Mouse (Mus musculus) hindbrain, embryonic 13.5 days (tissue): ENCODE results near the gene Basp1. TPM values are rescaled to one million over a fixed set of nuclear protein-coding genes. Genes with fewer than 3 reads are reported as not detected.

Experiments used
- ATAC-seq: fragments of 200-750 bp; cut with Nextera tagmentation; 2 replicates; pipeline ENCODE4 v1.8.0; 2017; ENCODE audit warnings: moderate TSS enrichment; ENCODE audit not compliant: low FRiP score
- H3K27ac ChIP-seq: fragments of 300-500 bp; sonication (generic); 2 replicates; pipeline ENCODE4 v1.5.1; 2015; ENCODE audit warnings: inconsistent platforms, mild to moderate bottlenecking, moderate library complexity
- H3K27me3 ChIP-seq: fragments of 300-500 bp; sonication (generic); 2 replicates; pipeline ENCODE4 v1.6.1; 2015; ENCODE audit warnings: mild to moderate bottlenecking, inconsistent platforms
- H3K36me3 ChIP-seq: fragments of 300-500 bp; sonication (generic); 2 replicates; pipeline ENCODE4 v1.6.1; 2015; ENCODE audit warnings: mild to moderate bottlenecking, inconsistent platforms
- H3K4me1 ChIP-seq: fragments of 300-500 bp; sonication (generic); replicated peaks from 2 replicates; pipeline ENCODE4 v1.6.1; 2015; ENCODE audit warnings: inconsistent platforms
- H3K4me2 ChIP-seq: fragments of 300-500 bp; sonication (generic); 2 replicates; pipeline ENCODE4 v1.6.1; 2015; ENCODE audit warnings: inconsistent platforms, mild to moderate bottlenecking, moderate library complexity
- H3K4me3 ChIP-seq: fragments of 300-500 bp; sonication (generic); 2 replicates; pipeline ENCODE4 v1.5.1; 2015; ENCODE audit warnings: mild to moderate bottlenecking, inconsistent platforms
- H3K9ac ChIP-seq: fragments of 300-500 bp; sonication (generic); 2 replicates; pipeline ENCODE4 v1.6.1; 2015; ENCODE audit warnings: mild to moderate bottlenecking, inconsistent platforms
- H3K9me3 ChIP-seq: fragments of 300-500 bp; sonication (generic); 2 replicates; pipeline ENCODE4 v1.6.1; 2016; ENCODE audit warnings: inconsistent platforms
- WGBS: fragments of 180-500 bp; shearing (Covaris S2); methylation state at CpG from one replicate; pipeline ENCODE4 v1.1.7; 2015; 5-methylcytosine and 5-hydroxymethylcytosine counted together
- polyA plus RNA-seq: library from polyadenylated mRNA; unstranded; fragments of >200 nt; fragmentation: Nextera tagmentation; extraction: Ambion mirVana; gene quantifications from 2 replicates; pipeline ENCODE4 v1.2.1, GENCODE M21; 2015

Basp1 gene
- polyA plus RNA-seq, 1 experiment from 2014 or later = 215 TPM

- peak overlapping the region; percentile 100 for H3K27ac ChIP-seq
These were observed 615 bp upstream of the Basp1 start for GRCm38 (mm10) chr15:25414011-25414746.

GRCm38 (mm10) chr15:25412761-25413261, 753 bp downstream of the Basp1 start:
- H3K27ac ChIP-seq = peak overlapping the region; percentile 100
- WGBS = under 1% methylated on average over 35 of the region's 35 CpGs
- H3K9ac ChIP-seq = peak overlapping the region; percentile 100
- H3K27me3 ChIP-seq = no peaks in the 10 kb centered on the region
- peak overlapping the region; percentile 76 for H3K4me2 ChIP-seq
- H3K4me1 ChIP-seq = peaks cover 42% of the 10 kb centered on the region
- peak overlapping the region; percentile 99 for H3K4me3 ChIP-seq
- H3K9me3 ChIP-seq = no peaks in the 10 kb centered on the region
- no peaks in the 10 kb centered on the region for H3K36me3 ChIP-seq
- ATAC-seq = peak; percentile 44

More at GRCm38 (mm10) chr15:25414011-25414746, 615 bp upstream of the Basp1 start:
- Histone ChIP-seq H3K4me2 (peak overlapping the region; percentile 76), H3K9me3 (no peaks in the 10 kb centered on the region), H3K27me3 (no peaks in the 10 kb centered on the region), H3K9ac (peak overlapping the region; percentile 100), H3K4me3 (peak overlapping the region; percentile 99), H3K4me1 (peaks cover 38% of the 10 kb centered on the region), H3K36me3 (no peaks in the 10 kb centered on the region)
- ATAC-seq = peak; percentile 44
- under 1% methylated on average over 35 of the region's 36 CpGs for WGBS

- ATAC-seq = peak; percentile 63
- Histone ChIP-seq H3K4me3 (peak overlapping the region; percentile 99), H3K36me3 (no peaks in the 10 kb centered on the region), H3K27ac (peak overlapping the region; percentile 100), H3K9me3 (no peaks in the 10 kb centered on the region), H3K4me1 (peaks cover 42% of the 10 kb centered on the region), H3K9ac (peak overlapping the region; percentile 100), H3K27me3 (no peaks in the 10 kb centered on the region), H3K4me2 (peak overlapping the region; percentile 76)
- WGBS = under 1% methylated on average over 25 of the region's 25 CpGs
These were observed 1.4 kb downstream of the Basp1 start for GRCm38 (mm10) chr15:25412171-25412641.

- Histone ChIP-seq H3K4me2 (peak overlapping the region; percentile 76), H3K4me3 (peak overlapping the region; percentile 99), H3K4me1 (peaks cover 43% of the 10 kb centered on the region), H3K27me3 (no peaks in the 10 kb centered on the region), H3K9me3 (no peaks in the 10 kb centered on the region), H3K9ac (peak overlapping the region; percentile 100), H3K27ac (peak overlapping the region; percentile 100), H3K36me3 (no peaks in the 10 kb centered on the region)
- ATAC-seq = no peak
- 7% methylated on average over 7 of the region's 7 CpGs for WGBS
These were observed 2.1 kb downstream of the Basp1 start for GRCm38 (mm10) chr15:25411461-25411860.

GRCm38 (mm10) chr15:25405926-25406325, 7.6 kb downstream of the Basp1 start:
- H3K27me3 ChIP-seq = no peaks in the 10 kb centered on the region
- H3K36me3 ChIP-seq = peaks cover 30% of the 10 kb centered on the region
- no peak overlapping the region for H3K4me3 ChIP-seq
- H3K4me1 ChIP-seq = peaks cover 91% of the 10 kb centered on the region
- H3K4me2 ChIP-seq = peak overlapping the region; percentile 76
- H3K9ac ChIP-seq = no peak overlapping the region
- WGBS = 64% methylated on average over 5 of the region's 5 CpGs
- no peaks in the 10 kb centered on the region for H3K9me3 ChIP-seq
- no peak for ATAC-seq
- H3K27ac ChIP-seq = 0 out of 2 replicates have a peak overlapping the region, but pooled peaks have one; percentile 2

GRCm38 (mm10) chr15:25403879-25404278, 9.7 kb downstream of the Basp1 start:
- H3K9me3 ChIP-seq = no peaks in the 10 kb centered on the region
- 91% methylated on average over 7 of the region's 7 CpGs for WGBS
- H3K4me2 ChIP-seq = peak overlapping the region; percentile 76
- no peak overlapping the region for H3K9ac ChIP-seq
- ATAC-seq = no peak
- H3K4me3 ChIP-seq = no peak overlapping the region
- peaks cover 88% of the 10 kb centered on the region for H3K4me1 ChIP-seq
- peaks cover 36% of the 10 kb centered on the region for H3K36me3 ChIP-seq
- peak overlapping the region; percentile 25; the same call in 1 of the 2 replicates for H3K27ac ChIP-seq
- no peaks in the 10 kb centered on the region for H3K27me3 ChIP-seq

GRCm38 (mm10) chr15:25402001-25402400, 11.6 kb downstream of the Basp1 start:
- H3K36me3 ChIP-seq = peaks cover 36% of the 10 kb centered on the region
- no peak overlapping the region for H3K4me2 ChIP-seq

GRCm38 (mm10) chr15:25400276-25400675, 13.3 kb downstream of the Basp1 start:
- no peak overlapping the region for H3K4me3 ChIP-seq
- H3K9me3 ChIP-seq = no peaks in the 10 kb centered on the region
- no peak for ATAC-seq
- H3K27ac ChIP-seq = peak overlapping the region; percentile 35; the same call in 1 of the 2 replicates
- H3K27me3 ChIP-seq = no peaks in the 10 kb centered on the region
- peaks cover 90% of the 10 kb centered on the region for H3K4me1 ChIP-seq
- peaks cover 36% of the 10 kb centered on the region for H3K36me3 ChIP-seq
- WGBS = 78% methylated on average over 8 of the region's 8 CpGs
- no peak overlapping the region for H3K4me2 ChIP-seq
- no peak overlapping the region for H3K9ac ChIP-seq

More at GRCm38 (mm10) chr15:25402001-25402400, 11.6 kb downstream of the Basp1 start:
- WGBS = 75% methylated on average over 3 of the region's 3 CpGs
- Histone ChIP-seq H3K4me1 (peaks cover 87% of the 10 kb centered on the region), H3K27ac (no peak overlapping the region), H3K9me3 (no peaks in the 10 kb centered on the region), H3K27me3 (no peaks in the 10 kb centered on the region), H3K4me3 (no peak overlapping the region), H3K9ac (no peak overlapping the region)
- no peak for ATAC-seq

GRCm38 (mm10) chr15:25395912-25396590, 17.5 kb downstream of the Basp1 start:
- no peak overlapping the region for H3K9ac ChIP-seq
- H3K4me2 ChIP-seq = no peak overlapping the region
- H3K9me3 ChIP-seq = no peaks in the 10 kb centered on the region
- 60% methylated on average over 9 of the region's 9 CpGs for WGBS
- H3K27ac ChIP-seq = 0 out of 2 replicates have a peak overlapping the region, but pooled peaks have one; percentile 30
- peaks cover 84% of the 10 kb centered on the region for H3K4me1 ChIP-seq
- no peaks in the 10 kb centered on the region for H3K27me3 ChIP-seq
- peaks cover 19% of the 10 kb centered on the region for H3K36me3 ChIP-seq
- ATAC-seq = no peak
- H3K4me3 ChIP-seq = no peak overlapping the region

GRCm38 (mm10) chr15:25392525-25393099, 21.0 kb downstream of the Basp1 start:
- Histone ChIP-seq H3K9ac (no peak overlapping the region), H3K4me3 (no peak overlapping the region), H3K4me1 (peaks cover 88% of the 10 kb centered on the region), H3K36me3 (peaks cover 24% of the 10 kb centered on the region), H3K9me3 (no peaks in the 10 kb centered on the region), H3K27me3 (no peaks in the 10 kb centered on the region), H3K4me2 (no peak overlapping the region), H3K27ac (no peak overlapping the region)
- 70% methylated on average over 4 of the region's 4 CpGs for WGBS
- no peak for ATAC-seq

- H3K4me3 ChIP-seq = no peak overlapping the region
- no peak overlapping the region for H3K4me2 ChIP-seq
- peaks cover 86% of the 10 kb centered on the region for H3K4me1 ChIP-seq
- no peak for ATAC-seq
- H3K36me3 ChIP-seq = peaks cover 24% of the 10 kb centered on the region
- no peak overlapping the region; the same call in 1 of the 2 replicates for H3K27ac ChIP-seq
- 94% methylated on average over 5 of the region's 5 CpGs for WGBS
- H3K9me3 ChIP-seq = no peaks in the 10 kb centered on the region
- no peaks in the 10 kb centered on the region for H3K27me3 ChIP-seq
- H3K9ac ChIP-seq = no peak overlapping the region
These were observed 22.4 kb downstream of the Basp1 start for GRCm38 (mm10) chr15:25391210-25391609.

- Histone ChIP-seq H3K4me3 (no peak overlapping the region), H3K4me1 (peaks cover 84% of the 10 kb centered on the region), H3K9me3 (no peaks in the 10 kb centered on the region), H3K36me3 (peaks cover 33% of the 10 kb centered on the region), H3K27ac (peak overlapping the region; percentile 14; the same call in 1 of the 2 replicates), H3K27me3 (no peaks in the 10 kb centered on the region), H3K4me2 (no peak overlapping the region), H3K9ac (no peak overlapping the region)
- WGBS = 66% methylated on average over 6 of the region's 6 CpGs
- ATAC-seq = peak; percentile 25; the same call in 1 of the 2 replicates
These were observed 26.0 kb downstream of the Basp1 start for GRCm38 (mm10) chr15:25387572-25387971.
